Mouse (Mus musculus): ENCODE data around the gene Abhd17c.

DNA sequence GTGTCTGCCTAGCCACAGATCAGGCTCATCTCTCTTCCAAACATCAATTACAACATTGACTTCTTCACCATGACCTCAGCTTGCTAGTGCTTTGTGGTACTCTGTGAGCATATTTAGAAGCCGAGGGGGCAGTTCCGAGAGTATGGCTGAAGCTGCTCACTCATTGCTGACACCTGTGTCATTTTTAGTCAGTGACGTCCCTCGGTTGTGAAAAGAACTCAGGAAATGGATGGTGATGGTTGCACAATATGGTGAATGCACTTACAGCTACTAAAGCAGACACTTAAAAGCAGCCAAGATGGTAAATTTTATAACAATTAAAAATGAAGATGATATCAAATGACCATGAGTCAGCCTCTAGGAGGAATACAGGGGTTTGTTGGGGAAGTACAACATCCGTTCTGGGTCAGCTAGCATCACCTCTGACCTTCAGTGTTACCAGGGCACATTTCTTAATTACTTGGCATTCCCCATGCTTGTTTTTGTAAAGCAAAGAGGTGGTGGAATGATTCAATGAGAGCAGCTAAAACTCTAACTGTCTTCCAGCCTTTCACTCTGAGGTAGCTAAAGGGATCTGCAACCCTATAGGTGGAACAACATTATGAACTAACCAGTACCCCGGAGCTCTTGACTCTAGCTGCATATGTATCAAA is 45.6 kb upstream of the Abhd17c start:
- TF ChIP-seq CTCF (IDR thresholded peaks at IDR 0.05; ENCODE audit: extremely low read depth, insufficient read depth, insufficient read length, insufficient replicate concordance) (no peak), POLR2A (IDR thresholded peaks at IDR 0.05; ENCODE audit: low read depth, low read length) (no peak)

Data from spleen, adult 2 months (tissue).